Mouse (Mus musculus) brain, embryonic 14.5 days (tissue): ENCODE results near the gene Htra1.

Source experiments
- CTCF ChIP-seq: fragments of 200-500 bp; IDR thresholded peaks from 2 replicates; pipeline ENCODE4 v1.5.1; 2012; ENCODE audit warnings: inconsistent platforms, mild to moderate bottlenecking, moderate library complexity, borderline replicate concordance; ENCODE audit not compliant: insufficient read depth, insufficient read length; ENCODE audit errors: extremely low read depth
- POLR2A ChIP-seq: fragments of 200-500 bp; IDR thresholded peaks from 2 replicates; pipeline ENCODE4 v1.6.1; 2012; ENCODE audit warnings: mild to moderate bottlenecking, inconsistent platforms, borderline replicate concordance; ENCODE audit not compliant: poor library complexity, insufficient read depth, insufficient read length, severe bottlenecking; ENCODE audit errors: extremely low read depth

GRCm38 (mm10) chr7:130922981-130923731 lies 12.8 kb upstream of the Htra1 start:
- TF ChIP-seq CTCF = no peak
- no peak for TF ChIP-seq POLR2A
